Mouse (Mus musculus) fat pad, adult 2 months (tissue): ENCODE measurements around the gene Veph1.
"Not testable (repeated sequence)": the region's sequence is repeated elsewhere in the genome, so short reads cannot be mapped to it uniquely, and the experiment has no call there.

Experiments
- DNase-seq: peaks from one replicate; pipeline ENCODE4 v3.0.0-alpha.2; 2011; ENCODE audit warnings: low read depth, low spot score; ENCODE audit errors: extremely low read depth

Veph1 gene

DNA sequence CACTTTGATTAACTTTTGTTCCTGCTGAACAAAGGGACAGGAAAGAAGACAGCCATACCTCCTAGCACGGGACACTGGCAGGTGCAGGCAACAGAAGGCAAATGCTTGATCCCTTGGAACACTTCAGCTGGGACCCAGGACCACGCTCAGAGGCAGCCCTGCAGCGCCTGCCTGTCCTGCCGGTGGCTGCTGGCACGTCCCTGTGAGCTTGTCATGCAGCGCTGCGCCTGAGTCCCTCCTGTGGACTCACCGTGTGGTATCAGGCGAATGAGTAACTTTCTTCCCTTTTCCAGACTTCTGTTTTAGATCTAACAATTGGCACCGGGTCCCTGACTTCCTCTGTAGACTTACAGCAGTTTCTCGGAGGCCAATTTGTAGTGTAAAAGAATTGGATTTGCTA is at the start of gene Veph1:
TSS of gene Veph1 (minus strand) at position 293 of the 400 bp plus-strand sequence.
- DNase-seq: no peak

DNA sequence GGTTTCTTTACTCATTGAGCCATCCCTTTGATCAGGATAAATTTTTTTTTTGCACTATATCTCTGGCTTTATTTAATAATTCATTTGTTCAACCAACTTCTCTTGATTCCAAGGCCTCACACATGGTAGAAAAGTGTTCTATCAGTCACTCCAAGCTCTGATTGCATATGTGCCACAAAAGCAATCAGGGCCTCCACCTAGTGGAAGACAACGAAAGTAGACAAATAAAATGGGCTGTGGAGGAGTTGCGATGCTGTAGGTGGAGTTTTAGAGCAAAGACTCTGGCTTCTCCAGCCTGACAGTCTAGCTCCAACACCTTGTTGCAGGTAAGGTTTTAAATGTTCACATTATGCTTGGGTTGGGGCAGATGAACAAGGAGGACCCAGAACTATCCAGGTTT is 44.1 kb upstream of the Veph1 start:
- no peak for DNase-seq

DNA sequence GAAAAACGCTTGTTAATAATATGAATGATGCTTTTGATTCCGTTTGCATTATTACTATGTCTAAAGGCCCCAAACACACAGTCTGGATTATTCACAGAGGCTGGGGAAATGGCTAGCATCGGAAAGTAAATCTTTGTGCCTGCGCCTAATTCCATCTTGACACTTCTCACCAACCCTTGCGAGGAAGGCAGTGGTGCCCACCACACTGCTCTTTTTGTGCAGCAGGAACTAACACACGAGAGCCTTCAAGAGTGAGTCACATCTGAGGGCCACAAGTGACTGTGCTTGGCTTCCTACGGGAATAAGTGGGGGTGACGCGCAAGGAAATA is 35.7 kb upstream of the Veph1 start:
- no peak for DNase-seq

DNA sequence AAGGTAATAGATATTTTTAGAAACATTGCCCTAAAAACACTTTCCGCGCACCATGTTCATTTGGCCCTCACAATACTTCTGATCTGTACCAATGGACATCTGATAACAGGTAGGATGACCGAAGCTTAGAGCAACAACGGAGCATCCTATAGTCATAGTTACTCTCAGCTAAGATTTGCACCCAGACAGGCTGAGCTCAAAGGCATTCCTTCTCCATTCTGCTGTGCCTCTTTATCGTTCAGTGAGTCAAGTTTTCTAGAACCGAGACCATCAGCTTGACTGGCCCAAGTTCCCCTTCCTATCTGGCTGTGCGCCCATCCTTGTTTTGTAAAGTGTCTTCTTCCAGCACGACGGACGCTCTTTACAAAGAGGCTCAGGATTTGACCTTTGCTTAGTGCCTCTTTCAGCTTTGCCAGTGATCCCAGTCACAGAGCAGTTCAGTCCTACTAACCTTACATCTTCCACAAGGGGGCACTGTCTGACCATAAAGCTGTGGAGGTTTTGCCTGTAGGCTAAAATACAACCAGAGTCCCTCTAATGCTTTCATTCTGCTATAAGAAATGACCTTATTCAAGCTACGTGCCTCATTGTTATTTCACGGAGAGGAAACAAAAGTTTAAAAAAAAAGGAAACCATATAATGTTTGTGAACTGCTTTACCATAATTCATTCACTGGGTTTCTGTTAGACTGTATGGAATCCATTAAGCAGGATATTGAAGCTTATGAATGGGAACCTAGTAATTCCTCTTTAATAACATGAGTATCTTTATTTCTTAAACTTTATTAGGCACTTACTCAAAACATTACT is 35.2 kb upstream of the Veph1 start:
- no peak for DNase-seq

DNA sequence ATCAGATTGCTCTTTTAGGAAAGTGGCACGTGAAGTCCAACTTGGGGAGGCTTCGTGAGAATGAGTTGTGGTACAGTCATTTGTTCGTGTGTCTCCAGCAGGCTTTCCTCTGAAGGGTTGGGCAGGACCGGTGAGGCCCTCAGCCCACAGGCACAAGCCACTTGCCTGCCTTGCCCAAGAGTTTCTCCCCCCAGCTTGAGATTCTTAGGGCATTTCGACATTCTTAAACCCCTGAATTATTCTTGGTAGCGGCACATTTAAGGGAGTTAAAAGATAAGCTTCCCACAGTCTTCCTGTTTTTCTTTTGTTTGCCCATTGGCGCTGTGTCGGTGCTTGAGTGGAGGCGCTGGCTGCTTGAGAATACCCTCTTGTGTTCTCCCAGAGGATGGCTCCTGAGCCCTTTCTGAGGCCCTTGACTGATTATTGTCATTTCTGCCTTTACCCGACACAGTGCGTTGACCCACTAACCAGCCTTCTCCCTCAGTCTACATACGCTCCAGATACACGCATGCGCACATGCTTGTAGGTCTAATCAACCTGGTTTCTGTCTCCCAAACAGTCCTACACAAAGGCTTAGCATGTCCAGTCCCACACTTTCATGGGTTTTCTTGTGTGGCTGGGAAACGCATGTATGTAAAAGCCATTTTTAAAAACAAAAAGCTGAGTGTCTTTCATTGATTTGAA is 34.4 kb upstream of the Veph1 start:
- no peak for DNase-seq

DNA sequence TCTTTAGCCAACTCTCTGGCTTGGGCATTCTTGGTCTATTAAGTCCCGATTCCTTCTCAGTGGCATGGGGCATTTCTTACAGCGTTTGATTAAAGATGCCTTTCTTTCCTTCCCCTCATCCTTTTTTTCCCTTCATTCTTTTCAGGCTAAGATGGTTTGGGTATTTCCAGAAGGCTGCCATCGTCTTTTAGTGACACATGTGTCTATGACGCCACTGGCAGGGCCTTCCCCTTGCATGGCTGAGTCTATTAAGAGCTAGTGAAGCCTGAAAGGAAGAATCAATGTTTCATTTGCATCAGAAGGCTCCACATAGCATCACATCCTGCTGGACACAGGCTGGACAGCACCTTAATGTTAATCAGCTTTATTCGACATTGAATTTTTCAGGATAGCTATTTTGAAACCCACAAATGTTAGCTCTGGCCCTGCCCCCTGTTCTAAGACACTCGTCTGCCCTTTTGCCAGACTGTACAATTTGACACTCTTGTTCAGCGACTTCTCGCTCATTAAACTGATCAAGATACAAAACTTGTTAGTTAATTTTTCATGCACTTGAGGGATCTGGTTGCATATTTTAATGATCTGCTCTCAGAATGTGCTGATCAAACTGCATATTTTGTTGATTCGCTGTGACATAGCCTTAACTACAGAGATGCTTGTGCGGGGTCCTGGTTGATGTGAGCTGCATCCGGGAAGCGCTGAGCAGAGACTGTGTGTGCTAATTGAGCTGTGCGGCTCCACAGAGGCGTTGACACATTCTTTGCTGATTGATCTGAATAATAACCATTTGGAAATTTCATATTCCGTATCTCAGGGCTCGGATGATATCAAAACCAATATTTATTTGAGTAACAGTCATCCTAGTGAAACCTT is 29.6 kb upstream of the Veph1 start:
- no peak for DNase-seq

DNA sequence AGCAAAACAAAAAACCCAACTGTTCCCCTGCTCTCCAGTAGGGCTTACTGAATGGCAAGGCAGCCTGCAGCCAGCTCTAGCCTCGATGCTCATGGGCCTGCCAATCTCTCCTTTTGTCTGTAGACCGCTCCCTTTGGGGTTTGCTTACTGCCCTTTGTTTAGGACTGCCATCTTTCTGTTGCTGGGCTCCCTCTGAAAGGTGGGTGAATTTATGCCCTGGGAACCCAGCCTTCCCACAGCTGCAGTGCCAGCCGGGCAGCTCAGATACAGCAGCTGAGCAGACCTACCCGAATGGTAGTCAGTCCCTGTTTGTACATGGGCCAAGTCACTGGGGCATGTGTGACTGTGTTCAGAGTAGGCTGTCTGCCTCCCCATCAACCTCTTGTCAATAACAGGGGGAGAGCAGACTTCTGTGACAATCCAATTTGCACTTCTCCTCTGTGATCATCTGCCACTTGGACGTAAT is 28.9 kb upstream of the Veph1 start:
- DNase-seq: no peak

DNA sequence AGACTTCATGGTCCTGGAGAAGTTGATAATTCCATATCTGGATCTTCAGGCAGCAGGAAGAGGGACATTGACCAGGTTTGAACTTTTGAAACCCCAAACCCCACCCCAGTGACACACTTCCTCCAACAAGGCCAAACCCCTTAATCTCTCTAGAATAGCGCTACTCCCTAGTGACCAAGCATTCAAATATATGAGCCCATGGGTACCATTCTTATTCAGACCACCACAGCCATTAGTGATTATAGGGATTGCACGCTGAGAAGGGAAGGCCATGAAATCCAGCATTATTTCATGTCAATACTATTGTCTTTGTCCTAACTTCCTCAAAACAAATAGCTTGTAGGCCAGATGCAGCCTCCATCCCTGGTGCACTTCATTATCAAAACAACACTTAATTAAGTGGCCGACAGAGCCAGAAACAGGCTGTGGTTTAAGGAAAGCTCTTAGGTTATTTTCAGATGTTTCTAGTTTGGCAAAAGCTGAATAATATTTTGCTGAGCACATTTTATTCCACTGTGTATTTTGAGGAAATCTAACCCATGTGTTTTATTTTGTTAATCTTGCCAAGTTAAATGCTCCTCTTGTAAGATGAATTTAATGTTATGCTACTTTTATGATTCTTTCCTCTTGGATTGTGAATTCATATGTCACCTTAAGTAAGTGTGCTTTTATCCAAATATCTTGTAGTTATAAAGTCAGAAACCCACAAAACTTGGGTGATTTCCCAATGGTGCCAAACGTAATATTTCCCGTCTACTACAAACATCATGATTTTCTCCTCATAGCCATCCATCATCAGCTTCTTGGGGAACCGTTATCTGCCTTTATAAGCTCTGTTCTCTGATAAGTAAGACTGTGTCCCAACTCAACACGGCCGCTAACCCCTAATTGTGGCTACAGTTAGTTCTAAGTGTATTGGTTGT is 18.4 kb upstream of the Veph1 start:
- DNase-seq: no peak

DNA sequence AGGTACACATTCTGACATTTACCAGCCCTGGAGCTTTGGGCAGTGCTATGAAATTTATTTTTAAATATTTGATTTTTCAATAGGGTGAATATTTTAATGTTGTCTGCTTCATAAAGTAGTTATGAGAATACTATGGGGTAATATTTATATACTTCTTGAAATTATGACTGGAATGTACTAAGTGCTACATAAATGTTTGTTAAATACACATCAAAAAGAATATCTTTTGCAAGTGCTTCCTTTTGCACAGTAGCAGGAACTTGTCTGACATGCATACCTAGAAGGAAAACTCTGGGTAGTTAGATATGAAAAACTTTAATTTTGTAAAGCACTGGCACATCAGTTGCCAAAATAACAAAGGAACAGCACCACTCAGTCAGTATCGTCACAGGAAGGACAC is 13.9 kb upstream of the Veph1 start:
- no peak for DNase-seq

DNA sequence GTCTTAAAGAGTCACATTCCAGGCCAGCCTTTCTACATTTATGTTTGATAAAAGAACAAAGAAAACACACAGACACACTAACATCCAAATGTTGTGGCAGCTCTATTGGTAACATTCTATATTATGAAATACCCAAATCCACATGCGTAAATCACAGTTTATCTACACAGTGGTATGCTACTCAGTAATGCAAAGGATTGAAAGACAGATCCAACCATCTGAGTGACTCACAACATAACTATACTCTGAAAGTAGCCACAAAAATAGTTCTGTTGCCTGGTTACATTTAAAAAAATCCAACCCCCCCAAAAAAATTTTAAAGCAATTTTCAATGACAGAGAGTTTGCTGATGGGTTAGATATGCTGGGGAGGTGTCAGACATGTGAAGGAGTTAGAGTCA is 12.9 kb upstream of the Veph1 start:
- DNase-seq: no peak

DNA sequence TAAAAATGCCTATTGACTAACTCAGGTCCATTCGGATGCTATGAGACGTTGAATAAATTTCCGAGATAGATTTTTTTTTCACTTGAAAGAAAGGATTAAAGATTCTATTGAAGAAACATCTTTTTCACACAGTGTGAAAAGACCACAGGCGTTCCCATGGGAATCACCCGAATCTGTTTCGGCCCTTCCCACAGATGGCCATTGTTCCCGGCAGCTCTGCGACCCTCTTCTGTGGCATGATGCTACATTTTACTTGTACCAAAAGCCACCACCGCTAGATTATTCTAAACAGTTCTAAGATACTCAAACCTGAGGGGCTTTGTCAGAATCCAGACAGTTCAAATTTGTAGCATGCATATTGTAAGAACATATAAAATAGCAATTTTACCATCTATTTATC is 1.4 kb downstream of the Veph1 start:
- no peak for DNase-seq

DNA sequence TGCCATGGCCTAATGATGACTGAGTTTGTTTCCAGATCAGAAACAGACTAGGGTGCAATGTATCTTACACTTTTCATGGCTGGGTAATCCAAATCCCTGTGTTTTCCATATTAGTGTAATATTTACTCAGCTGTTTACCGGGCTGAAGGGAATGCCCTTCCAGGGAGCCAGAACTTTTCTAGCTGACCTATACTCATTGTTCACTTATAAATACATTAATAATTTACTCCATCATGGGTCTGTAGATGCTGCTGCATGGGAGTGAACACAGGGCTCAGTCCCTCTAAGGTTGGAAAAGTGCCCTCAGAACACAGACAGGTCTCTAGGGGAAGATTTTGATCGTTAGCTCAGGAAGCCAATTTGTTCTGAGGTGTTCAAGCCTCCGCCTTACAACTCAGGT is 1.9 kb downstream of the Veph1 start:
- no peak for DNase-seq

DNA sequence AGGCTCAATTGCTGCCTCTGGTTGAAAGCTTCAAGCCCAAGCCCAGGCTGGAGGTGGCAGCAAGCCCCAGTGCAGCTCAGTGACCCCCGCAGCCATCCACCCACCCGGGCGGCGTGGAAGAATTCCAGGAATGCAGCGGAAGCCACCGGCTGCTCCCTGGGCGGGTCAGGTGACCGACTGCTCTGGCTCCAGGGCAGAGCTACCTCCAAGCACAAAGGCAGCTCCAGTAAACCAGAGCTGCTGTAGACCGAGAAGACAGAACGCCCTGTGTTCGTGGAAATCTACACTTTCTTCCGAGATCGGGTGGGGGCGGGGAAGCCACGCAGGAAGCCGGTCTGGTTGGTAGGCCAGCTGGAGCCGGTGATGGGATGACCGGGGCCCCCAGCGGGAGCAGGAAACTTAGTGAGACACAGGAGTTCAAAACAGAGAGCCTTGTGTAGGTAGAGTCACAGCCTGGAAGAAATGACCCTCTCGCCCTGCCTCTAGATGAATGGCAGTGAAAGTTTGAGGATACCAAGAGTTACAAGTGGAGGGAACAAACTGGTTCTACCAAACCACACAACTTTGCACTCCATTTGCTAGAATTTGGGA is 4.2 kb downstream of the Veph1 start:
- no peak for DNase-seq

DNA sequence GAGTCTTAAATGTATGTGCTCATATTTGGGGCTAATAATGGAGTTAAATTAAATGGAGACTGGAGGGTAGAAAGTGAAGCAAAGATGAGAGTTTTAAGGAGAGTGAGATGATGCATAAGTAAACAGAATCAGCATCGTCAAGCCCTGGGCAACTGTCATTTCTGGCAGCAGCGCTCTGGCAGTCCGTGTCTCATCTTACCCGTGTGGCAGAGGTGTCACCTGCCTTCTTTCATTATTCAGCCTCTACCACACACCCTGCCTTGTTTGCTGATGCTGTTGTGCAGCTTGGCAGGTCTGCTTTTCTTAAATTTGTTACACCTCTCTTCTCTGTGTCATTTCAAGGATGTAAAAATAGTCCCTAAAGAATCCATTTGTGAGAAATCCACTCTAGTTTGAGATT is 33.4 kb downstream of the Veph1 start:
- no peak for DNase-seq

DNA sequence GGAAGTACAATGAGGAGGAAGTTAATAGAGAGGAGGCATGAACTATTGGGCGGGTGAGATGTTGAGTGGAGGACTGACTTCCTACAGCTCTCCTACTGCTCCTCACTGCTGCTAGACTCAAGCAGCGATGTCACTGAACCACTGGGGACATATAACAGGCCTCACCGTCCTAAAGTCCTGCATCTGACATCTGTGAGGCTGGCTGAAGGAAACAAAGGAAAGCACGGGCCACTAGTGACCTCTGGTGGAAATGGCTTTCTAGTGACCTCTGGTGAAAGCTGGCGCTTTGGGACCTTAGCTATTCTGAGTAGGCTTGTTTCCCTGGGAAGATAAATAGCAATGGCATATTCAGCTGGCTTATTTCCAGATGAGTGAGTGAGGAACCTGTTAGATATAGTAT is 34.3 kb downstream of the Veph1 start:
- no peak for DNase-seq

DNA sequence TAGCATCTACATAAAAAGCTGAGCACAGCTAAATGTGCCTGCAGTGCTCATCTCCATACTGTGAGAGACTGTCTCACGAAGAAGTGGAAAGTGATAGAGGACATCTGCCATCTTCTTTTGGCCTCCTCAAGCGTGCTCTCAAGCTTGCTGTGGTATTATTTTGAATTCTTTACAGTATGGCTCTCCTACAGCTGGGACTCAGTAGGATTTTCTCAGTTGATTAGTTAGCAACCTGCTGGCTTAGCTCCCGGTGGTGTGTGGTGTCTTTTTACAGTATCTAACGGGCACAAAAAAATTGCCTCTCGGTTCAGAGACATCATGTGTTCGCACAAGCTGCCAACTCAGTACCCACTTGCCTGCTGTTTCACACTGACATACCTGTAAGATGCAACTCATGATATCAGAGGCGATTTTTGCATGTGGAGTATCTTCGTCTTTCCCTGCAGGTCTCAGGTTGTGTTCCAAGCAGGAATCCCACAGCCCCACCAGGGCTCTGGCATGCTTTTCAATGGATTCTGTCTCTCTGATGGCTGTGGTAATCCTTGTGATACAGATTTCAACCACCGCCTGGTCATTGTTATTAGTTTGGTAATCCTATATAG is 42.0 kb downstream of the Veph1 start:
- DNase-seq: no peak

DNA sequence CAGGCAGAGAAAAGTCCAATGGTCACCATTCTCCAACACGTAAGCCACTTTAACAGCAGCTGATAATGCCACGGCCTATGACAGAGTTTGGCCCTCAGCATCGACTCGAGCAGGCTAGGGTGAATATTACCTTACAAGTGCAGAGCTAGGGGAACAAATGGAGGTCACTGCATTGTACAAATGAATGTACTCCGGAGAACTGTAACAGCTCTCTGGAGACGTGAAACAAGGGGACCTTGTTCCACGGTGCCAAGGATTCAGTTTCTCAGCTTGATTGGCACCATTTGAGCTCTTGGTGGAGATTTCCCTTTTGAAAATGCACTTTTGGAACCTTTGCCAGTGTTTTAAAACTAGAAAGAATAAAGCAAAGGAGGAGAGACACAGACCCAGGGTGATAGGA is 44.8 kb downstream of the Veph1 start:
- no peak for DNase-seq

DNA sequence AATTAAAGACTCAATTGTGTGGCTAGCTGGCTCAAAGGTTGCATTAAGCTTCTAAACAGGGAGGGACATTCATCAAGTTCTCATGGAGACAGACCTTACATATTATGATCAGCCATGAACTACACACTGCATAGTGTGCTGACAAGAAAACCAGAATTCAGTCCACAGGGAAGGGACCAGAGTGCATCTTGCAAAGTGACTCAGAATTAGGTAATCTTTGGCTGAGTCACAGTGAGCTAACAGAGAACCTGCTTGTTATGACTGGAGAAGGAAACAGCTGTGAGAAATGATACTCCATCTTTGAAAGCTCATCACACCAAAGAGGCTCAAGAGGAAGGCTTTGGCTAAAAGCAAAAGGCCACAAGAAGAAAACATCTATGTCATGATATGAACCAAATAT is 56.2 kb downstream of the Veph1 start:
- no peak for DNase-seq

DNA sequence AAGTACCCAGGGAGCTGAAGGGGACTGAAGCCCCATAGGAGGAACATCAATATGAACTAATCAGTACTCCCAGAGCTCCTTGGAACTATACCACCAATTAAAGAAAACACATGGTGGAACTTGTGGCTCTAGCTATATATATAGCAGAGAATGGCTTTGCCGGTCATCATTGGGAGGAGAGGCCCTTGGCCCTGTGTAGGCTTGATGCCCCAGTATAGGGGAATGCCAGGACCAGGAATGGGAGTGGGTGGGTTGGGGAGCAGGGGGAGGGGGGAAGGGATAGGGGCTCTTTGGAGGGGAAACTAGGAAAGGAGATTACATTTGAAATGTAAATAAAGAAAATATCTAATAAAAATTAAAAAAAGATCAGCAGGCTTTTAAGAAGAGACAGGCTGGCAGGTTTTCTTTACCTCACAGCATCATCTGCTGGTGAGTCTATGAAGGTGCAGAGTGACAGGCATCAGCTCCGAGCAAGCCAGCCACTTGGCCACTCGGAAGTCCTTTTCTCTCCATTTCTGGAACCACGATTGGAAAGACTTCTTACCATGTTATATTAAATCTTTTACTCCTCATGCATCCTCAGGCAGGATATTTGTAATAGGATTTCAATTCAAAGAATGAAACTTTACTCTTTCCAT is 60.3 kb downstream of the Veph1 start:
- DNase-seq: not testable (repeated sequence)
